Mouse (Mus musculus): ENCODE results near the gene Ap1m2. TPM values are rescaled to one million over a fixed set of nuclear protein-coding genes. Genes with fewer than 3 reads are reported as not detected.

The Ap1m2 gene
- polyA plus RNA-seq, 1 experiment, result not detected

- TF ChIP-seq FOSL1 (IDR thresholded peaks at IDR 0.05; ENCODE audit: insufficient read depth, low read length, poor library complexity, severe bottlenecking), result no peak
- TF ChIP-seq USF1 (IDR thresholded peaks at IDR 0.05; ENCODE audit: low read depth), result no peak
- TF ChIP-seq MYOG (IDR thresholded peaks at IDR 0.05; ENCODE audit: control insufficient read depth, extremely low read depth, insufficient read length), result no peak
- no peak for TF ChIP-seq MYOD1 (IDR thresholded peaks at IDR 0.05; ENCODE audit: control insufficient read depth, insufficient read length, low read depth)
- TF ChIP-seq MAX (IDR thresholded peaks at IDR 0.05), result no peak
- no peak for TF ChIP-seq CEBPB (IDR thresholded peaks at IDR 0.05; ENCODE audit: low read depth)
- TF ChIP-seq CTCF (IDR thresholded peaks at IDR 0.05; ENCODE audit: control insufficient read depth, insufficient read depth, insufficient read length), result no peak
Measured at GRCm38 (mm10) chr9:21286753-21287152, 25.4 kb downstream of the Ap1m2 start.

GRCm38 (mm10) chr9:21283994-21284393, 28.1 kb downstream of the Ap1m2 start:
- Histone ChIP-seq H3K79me3 (ENCODE audit: low read depth) (peaks cover 17% of the 10 kb centered on the region), H3K79me2 (ENCODE audit: control insufficient read depth, insufficient read depth) (peaks cover 32% of the 10 kb centered on the region), H3K27me3 (ENCODE audit: control insufficient read depth, insufficient read depth, insufficient read length) (no peaks in the 10 kb centered on the region), H3ac (ENCODE audit: control insufficient read depth, insufficient read length, low read depth) (no peak overlapping the region), H3K4me3 (ENCODE audit: insufficient read depth, poor library complexity, severe bottlenecking) (no peak overlapping the region), H3K36me3 (ENCODE audit: control insufficient read depth, insufficient read depth) (peaks cover 51% of the 10 kb centered on the region)
- TF ChIP-seq FOSL1 (IDR thresholded peaks at IDR 0.05; ENCODE audit: insufficient read depth, low read length, poor library complexity, severe bottlenecking) (no peak), MAX (IDR thresholded peaks at IDR 0.05) (no peak), CTCF (IDR thresholded peaks at IDR 0.05; ENCODE audit: control insufficient read depth, insufficient read depth, insufficient read length) (no peak), USF1 (IDR thresholded peaks at IDR 0.05; ENCODE audit: low read depth) (no peak), CEBPB (IDR thresholded peaks at IDR 0.05; ENCODE audit: low read depth) (no peak), MYOD1 (IDR thresholded peaks at IDR 0.05; ENCODE audit: control insufficient read depth, insufficient read length, low read depth) (no peak), MYOG (IDR thresholded peaks at IDR 0.05; ENCODE audit: control insufficient read depth, extremely low read depth, insufficient read length) (no peak)

More at GRCm38 (mm10) chr9:21286753-21287152, 25.4 kb downstream of the Ap1m2 start:
- H3K79me3 ChIP-seq (ENCODE audit: low read depth), result peaks cover 31% of the 10 kb centered on the region
- no peak overlapping the region for H3K4me3 ChIP-seq (ENCODE audit: insufficient read depth, poor library complexity, severe bottlenecking)
- peaks cover 28% of the 10 kb centered on the region for H3K36me3 ChIP-seq (ENCODE audit: control insufficient read depth, insufficient read depth)
- H3K79me2 ChIP-seq (ENCODE audit: control insufficient read depth, insufficient read depth), result peaks cover 50% of the 10 kb centered on the region
- H3K27me3 ChIP-seq (ENCODE audit: control insufficient read depth, insufficient read depth, insufficient read length), result no peaks in the 10 kb centered on the region
- peak overlapping the region; percentile 53 for H3ac ChIP-seq (ENCODE audit: control insufficient read depth, insufficient read length, low read depth)

- no peaks in the 10 kb centered on the region for H3K27me3 ChIP-seq (ENCODE audit: control insufficient read depth, insufficient read depth, insufficient read length)
- H3ac ChIP-seq (ENCODE audit: control insufficient read depth, insufficient read length, low read depth), result no peak overlapping the region
- H3K79me3 ChIP-seq (ENCODE audit: low read depth), result peaks cover 14% of the 10 kb centered on the region
- peaks cover 55% of the 10 kb centered on the region for H3K36me3 ChIP-seq (ENCODE audit: control insufficient read depth, insufficient read depth)
- H3K79me2 ChIP-seq (ENCODE audit: control insufficient read depth, insufficient read depth), result peaks cover 29% of the 10 kb centered on the region
- TF ChIP-seq MYOD1 (IDR thresholded peaks at IDR 0.05; ENCODE audit: control insufficient read depth, insufficient read length, low read depth) (no peak), MAX (IDR thresholded peaks at IDR 0.05) (no peak), FOSL1 (IDR thresholded peaks at IDR 0.05; ENCODE audit: insufficient read depth, low read length, poor library complexity, severe bottlenecking) (no peak), CEBPB (IDR thresholded peaks at IDR 0.05; ENCODE audit: low read depth) (no peak), MYOG (IDR thresholded peaks at IDR 0.05; ENCODE audit: control insufficient read depth, extremely low read depth, insufficient read length) (no peak), USF1 (IDR thresholded peaks at IDR 0.05; ENCODE audit: low read depth) (no peak), CTCF (IDR thresholded peaks at IDR 0.05; ENCODE audit: control insufficient read depth, insufficient read depth, insufficient read length) (no peak)
- no peak overlapping the region for H3K4me3 ChIP-seq (ENCODE audit: insufficient read depth, poor library complexity, severe bottlenecking)
Measured at GRCm38 (mm10) chr9:21283591-21283990, 28.5 kb downstream of the Ap1m2 start.

GRCm38 (mm10) chr9:21277776-21278175, 34.4 kb downstream of the Ap1m2 start:
- TF ChIP-seq MYOG (IDR thresholded peaks at IDR 0.05; ENCODE audit: control insufficient read depth, extremely low read depth, insufficient read length) (no peak), MAX (IDR thresholded peaks at IDR 0.05) (no peak), CEBPB (IDR thresholded peaks at IDR 0.05; ENCODE audit: low read depth) (no peak), MYOD1 (IDR thresholded peaks at IDR 0.05; ENCODE audit: control insufficient read depth, insufficient read length, low read depth) (no peak), CTCF (IDR thresholded peaks at IDR 0.05; ENCODE audit: control insufficient read depth, insufficient read depth, insufficient read length) (no peak), USF1 (IDR thresholded peaks at IDR 0.05; ENCODE audit: low read depth) (no peak), FOSL1 (IDR thresholded peaks at IDR 0.05; ENCODE audit: insufficient read depth, low read length, poor library complexity, severe bottlenecking) (no peak)
- Histone ChIP-seq H3K79me3 (ENCODE audit: low read depth) (peaks cover 1% of the 10 kb centered on the region), H3K27me3 (ENCODE audit: control insufficient read depth, insufficient read depth, insufficient read length) (no peaks in the 10 kb centered on the region), H3K36me3 (ENCODE audit: control insufficient read depth, insufficient read depth) (peaks cover 92% of the 10 kb centered on the region), H3K79me2 (ENCODE audit: control insufficient read depth, insufficient read depth) (no peaks in the 10 kb centered on the region), H3ac (ENCODE audit: control insufficient read depth, insufficient read length, low read depth) (no peak overlapping the region), H3K4me3 (ENCODE audit: insufficient read depth, poor library complexity, severe bottlenecking) (no peak overlapping the region)

- Histone ChIP-seq H3K36me3 (ENCODE audit: control insufficient read depth, insufficient read depth) (peaks cover 87% of the 10 kb centered on the region), H3K4me3 (ENCODE audit: insufficient read depth, poor library complexity, severe bottlenecking) (no peak overlapping the region)
Measured at GRCm38 (mm10) chr9:21276307-21276706, 35.8 kb downstream of the Ap1m2 start.

More at GRCm38 (mm10) chr9:21276307-21276706, 35.8 kb downstream of the Ap1m2 start:
- no peak overlapping the region for H3ac ChIP-seq (ENCODE audit: control insufficient read depth, insufficient read length, low read depth)
- no peaks in the 10 kb centered on the region for H3K79me2 ChIP-seq (ENCODE audit: control insufficient read depth, insufficient read depth)
- peaks cover 1% of the 10 kb centered on the region for H3K79me3 ChIP-seq (ENCODE audit: low read depth)
- TF ChIP-seq CTCF (IDR thresholded peaks at IDR 0.05; ENCODE audit: control insufficient read depth, insufficient read depth, insufficient read length), result no peak
- no peak for TF ChIP-seq USF1 (IDR thresholded peaks at IDR 0.05; ENCODE audit: low read depth)
- no peak for TF ChIP-seq MYOG (IDR thresholded peaks at IDR 0.05; ENCODE audit: control insufficient read depth, extremely low read depth, insufficient read length)
- no peak for TF ChIP-seq FOSL1 (IDR thresholded peaks at IDR 0.05; ENCODE audit: insufficient read depth, low read length, poor library complexity, severe bottlenecking)
- no peak for TF ChIP-seq CEBPB (IDR thresholded peaks at IDR 0.05; ENCODE audit: low read depth)
- TF ChIP-seq MYOD1 (IDR thresholded peaks at IDR 0.05; ENCODE audit: control insufficient read depth, insufficient read length, low read depth), result no peak
- TF ChIP-seq MAX (IDR thresholded peaks at IDR 0.05), result no peak
- no peaks in the 10 kb centered on the region for H3K27me3 ChIP-seq (ENCODE audit: control insufficient read depth, insufficient read depth, insufficient read length)
